Mouse (Mus musculus): ENCODE measurements around the gene Spcs3.

DNA sequence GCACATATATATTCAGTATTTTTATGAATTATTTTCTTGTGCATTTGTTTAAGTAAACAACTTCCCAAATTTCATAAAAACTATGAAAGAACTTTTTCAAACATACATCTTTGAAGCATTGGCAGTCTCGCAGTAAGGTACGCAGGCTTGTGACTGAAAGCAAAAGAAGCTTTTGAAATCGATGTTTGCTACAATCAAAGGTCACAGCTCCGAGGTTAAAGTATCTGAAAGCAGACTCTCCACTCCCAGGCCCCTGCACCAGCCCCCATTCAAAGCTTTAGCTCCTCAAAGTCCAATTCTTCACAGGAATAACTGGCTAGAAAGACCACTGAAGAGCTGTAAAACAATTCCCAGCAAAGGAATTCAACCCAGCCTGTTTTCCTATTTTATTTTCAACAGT lies 9.3 kb downstream of the Spcs3 start:
- no peak for TF ChIP-seq MYOG (IDR thresholded peaks at IDR 0.05; ENCODE audit: control insufficient read depth, extremely low read depth, insufficient read length)
- TF ChIP-seq USF1 (IDR thresholded peaks at IDR 0.05; ENCODE audit: low read depth), result no peak
- TF ChIP-seq FOSL1 (IDR thresholded peaks at IDR 0.05; ENCODE audit: insufficient read depth, low read length, poor library complexity, severe bottlenecking), result no peak
